Mouse (Mus musculus): ENCODE results near the gene Ptn. TPM values are rescaled to one million over a fixed set of nuclear protein-coding genes. Genes with fewer than 3 reads are reported as not detected.

Gene Ptn
- polyA plus RNA-seq, 1 experiment: 3.1 TPM

- Histone ChIP-seq H3ac (ENCODE audit: control insufficient read depth, insufficient read length) (no peak overlapping the region), H3K36me3 (ENCODE audit: control insufficient read depth, insufficient read depth) (no peaks in the 10 kb centered on the region), H3K27me3 (ENCODE audit: control insufficient read depth, insufficient read depth, insufficient read length) (no peaks in the 10 kb centered on the region), H3K4me3 (no peak overlapping the region), H3K79me2 (ENCODE audit: control insufficient read depth, insufficient read depth) (no peaks in the 10 kb centered on the region), H3K4me2 (ENCODE audit: low read depth) (no peak overlapping the region)
- TF ChIP-seq MYOD1 (IDR thresholded peaks at IDR 0.05; ENCODE audit: control insufficient read depth in 1 of 3, insufficient read length in 2 of 3, low read depth in 2 of 3) (no peak), SRF (IDR thresholded peaks at IDR 0.05; ENCODE audit: control insufficient read depth, insufficient read length, low read depth) (no peak), TCF12 (IDR thresholded peaks at IDR 0.05; ENCODE audit: insufficient read depth, poor library complexity, severe bottlenecking) (no peak)
These were observed 138.7 kb downstream of the Ptn start for GRCm38 (mm10) chr6:36671274-36671673.
